Mouse (Mus musculus) lung, embryonic 15.5 days (tissue): ENCODE measurements at regions not wholly inside any gene's neighbourhood (a gene's known extent, or its start where the extent isn't known, plus 50 kb on each side); places are given as distances from the start of the nearest gene placed in this dataset.

Experiments used
- ATAC-seq: fragments of 200-750 bp; cut with Nextera tagmentation; 2 replicates; pipeline ENCODE4 v1.8.0; 2017; ENCODE audit warnings: moderate number of reproducible peaks, borderline replicate concordance; ENCODE audit not compliant: low FRiP score, low TSS enrichment; ENCODE audit errors: extremely low read depth
- H3K27ac ChIP-seq: fragments of 300-500 bp; sonication (generic); 2 replicates; pipeline ENCODE4 v1.5.1; 2015; ENCODE audit warnings: moderate library complexity, mild to moderate bottlenecking, inconsistent platforms
- H3K27me3 ChIP-seq: fragments of 300-500 bp; sonication (generic); 2 replicates; pipeline ENCODE4 v1.6.1; 2015; ENCODE audit warnings: inconsistent platforms
- H3K36me3 ChIP-seq: fragments of 300-500 bp; sonication (generic); 2 replicates; pipeline ENCODE4 v1.6.1; 2015; ENCODE audit warnings: inconsistent platforms
- H3K4me1 ChIP-seq: fragments of 300-500 bp; sonication (generic); 2 replicates; pipeline ENCODE4 v1.6.1; 2015; ENCODE audit warnings: inconsistent platforms
- H3K4me2 ChIP-seq: fragments of 300-500 bp; sonication (generic); 2 replicates; pipeline ENCODE4 v1.6.1; 2015; ENCODE audit warnings: inconsistent platforms, mild to moderate bottlenecking, moderate library complexity
- H3K4me3 ChIP-seq: fragments of 300-500 bp; sonication (generic); 2 replicates; pipeline ENCODE4 v1.5.1; 2015; ENCODE audit warnings: mild to moderate bottlenecking, inconsistent platforms
- H3K9ac ChIP-seq: fragments of 300-500 bp; sonication (generic); 2 replicates; pipeline ENCODE4 v1.6.1; 2015; ENCODE audit warnings: inconsistent platforms
- H3K9me3 ChIP-seq: fragments of 300-500 bp; sonication (generic); 2 replicates; pipeline ENCODE4 v1.6.1; 2016; ENCODE audit warnings: inconsistent platforms
- WGBS: fragments of 180-500 bp; shearing (Covaris S2); methylation state at CpG from one replicate; pipeline ENCODE4 v1.1.7; 2015; 5-methylcytosine and 5-hydroxymethylcytosine counted together

DNA sequence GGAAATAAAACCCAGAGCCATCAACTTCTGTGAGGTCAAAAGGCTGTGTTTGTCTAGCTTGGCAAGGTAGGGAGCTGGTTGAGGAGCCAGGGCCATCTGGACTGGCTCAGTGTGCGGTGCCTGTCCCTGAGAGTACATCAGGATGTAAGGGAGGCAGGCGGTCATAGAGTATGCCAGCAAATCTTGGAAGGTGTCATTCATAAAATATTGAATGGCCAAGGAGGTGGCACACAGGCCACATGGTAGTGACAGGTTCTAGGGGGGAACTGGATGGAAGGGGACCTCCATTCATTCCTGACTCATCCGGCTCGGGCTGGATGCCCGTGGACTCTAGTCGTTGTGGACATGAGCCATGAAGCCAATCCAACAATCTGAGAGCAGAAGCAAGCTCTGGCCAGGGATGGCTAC is 252.0 kb downstream of the Sipa1l2 start:
- no peak overlapping the region for H3K27ac ChIP-seq
- no peaks in the 10 kb centered on the region for H3K36me3 ChIP-seq
- H3K9me3 ChIP-seq = no peaks in the 10 kb centered on the region
- ATAC-seq = no peak
- no peaks in the 10 kb centered on the region for H3K27me3 ChIP-seq
- H3K4me3 ChIP-seq = no peak overlapping the region
- 91% methylated on average over 6 of the region's 6 CpGs for WGBS
- H3K9ac ChIP-seq = no peak overlapping the region
- H3K4me1 ChIP-seq = peaks cover 5% of the 10 kb centered on the region
- H3K4me2 ChIP-seq = no peak overlapping the region

DNA sequence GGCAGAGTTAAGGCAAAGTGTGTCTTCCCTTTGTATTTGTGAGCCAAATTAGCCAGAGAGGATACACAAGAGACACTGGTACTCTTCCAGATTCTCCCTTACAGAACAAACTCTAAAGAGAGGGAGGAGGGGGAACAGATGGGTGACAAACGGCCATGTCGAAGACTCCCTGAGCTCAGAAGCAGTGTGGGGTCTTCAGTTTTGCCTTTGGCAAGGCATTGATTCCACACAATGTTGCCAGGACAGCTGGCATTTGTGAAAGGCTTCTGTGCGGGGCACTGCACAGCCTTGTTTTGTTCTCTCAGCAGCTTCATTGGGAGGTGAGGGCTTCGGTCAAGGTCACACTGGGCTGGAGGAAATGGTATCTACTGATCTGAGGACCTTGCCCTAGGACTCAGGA is 253.9 kb downstream of the Sipa1l2 start:
- no peak overlapping the region for H3K4me2 ChIP-seq
- ATAC-seq = no peak
- WGBS = 84% methylated on average over 4 of the region's 4 CpGs

DNA sequence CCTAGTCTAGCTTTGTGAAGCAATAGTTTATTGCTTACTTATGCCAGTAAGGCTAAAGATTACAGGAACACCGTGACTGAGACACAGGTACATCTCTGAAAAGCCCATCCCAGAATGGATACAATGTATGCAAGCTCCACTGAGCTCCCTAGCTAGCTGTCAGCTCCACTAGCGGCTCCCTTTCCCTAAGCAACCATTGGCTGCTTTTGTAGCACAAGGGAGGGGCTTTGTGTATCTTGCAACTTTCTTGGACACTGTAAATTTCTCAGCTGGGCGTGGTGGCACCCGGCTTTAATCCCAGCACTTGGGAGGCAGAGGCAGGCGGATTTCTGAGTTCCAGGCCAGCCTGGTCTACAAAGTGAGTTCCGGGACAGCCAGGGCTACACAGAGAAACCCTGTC is 254.6 kb downstream of the Sipa1l2 start:
- Histone ChIP-seq H3K9ac (no peak overlapping the region), H3K36me3 (no peaks in the 10 kb centered on the region), H3K9me3 (no peaks in the 10 kb centered on the region), H3K4me1 (peaks cover 23% of the 10 kb centered on the region), H3K4me2 (no peak overlapping the region), H3K27ac (no peak overlapping the region), H3K27me3 (no peaks in the 10 kb centered on the region), H3K4me3 (no peak overlapping the region)
- WGBS = 72% methylated on average over 6 of the region's 6 CpGs
- no peak for ATAC-seq

More for the DNA sequence above, 253.9 kb downstream of the Sipa1l2 start:
- Histone ChIP-seq H3K4me3 (no peak overlapping the region), H3K4me1 (peaks cover 17% of the 10 kb centered on the region), H3K27me3 (no peaks in the 10 kb centered on the region), H3K36me3 (no peaks in the 10 kb centered on the region), H3K9me3 (no peaks in the 10 kb centered on the region), H3K9ac (no peak overlapping the region), H3K27ac (no peak overlapping the region)

DNA sequence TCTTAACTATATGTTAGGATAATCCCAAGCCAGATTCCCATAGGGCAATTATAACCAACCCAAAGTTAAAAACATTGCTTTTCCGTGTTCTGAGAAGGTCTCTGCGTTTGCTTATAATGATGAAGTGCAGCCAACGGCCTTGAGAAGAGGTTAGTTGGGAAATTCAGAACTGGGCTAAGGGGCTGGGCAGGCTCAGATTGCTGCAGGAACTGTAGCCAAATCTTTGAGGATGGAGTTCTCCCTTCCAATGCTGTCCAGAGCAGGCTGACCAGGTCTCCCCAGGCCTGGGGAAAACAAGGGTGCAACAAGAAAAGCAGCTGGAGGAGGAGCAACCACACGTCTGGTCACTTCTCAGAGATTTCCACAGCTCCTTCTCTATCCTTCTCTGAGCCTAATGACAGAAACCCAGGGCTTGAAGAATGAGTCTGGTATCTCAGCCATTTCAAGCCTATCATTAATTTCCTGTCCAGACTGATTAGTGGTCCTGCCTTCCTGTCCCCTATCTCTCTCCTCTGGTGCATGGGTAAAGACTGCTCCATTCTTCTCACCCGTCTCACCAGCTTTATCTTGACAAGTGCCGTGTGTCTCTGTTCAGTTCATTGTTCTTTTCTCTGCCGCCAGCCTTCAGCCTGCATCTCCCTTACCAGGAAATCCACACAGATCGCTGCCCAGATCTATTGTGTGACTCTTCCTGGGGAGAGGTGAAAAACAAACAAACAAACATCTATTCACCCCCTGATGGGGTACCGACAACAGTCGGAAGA is 255.2 kb downstream of the Sipa1l2 start:
- peaks cover 27% of the 10 kb centered on the region for H3K4me1 ChIP-seq
- H3K36me3 ChIP-seq = no peaks in the 10 kb centered on the region
- H3K9me3 ChIP-seq = no peaks in the 10 kb centered on the region
- 0 out of 2 replicates have a peak, but pooled peaks have one; percentile 31 for ATAC-seq
- H3K27me3 ChIP-seq = no peaks in the 10 kb centered on the region
- no peak overlapping the region for H3K27ac ChIP-seq
- H3K4me2 ChIP-seq = no peak overlapping the region
- no peak overlapping the region for H3K9ac ChIP-seq
- WGBS = 44% methylated on average over 10 of the region's 10 CpGs
- H3K4me3 ChIP-seq = no peak overlapping the region

DNA sequence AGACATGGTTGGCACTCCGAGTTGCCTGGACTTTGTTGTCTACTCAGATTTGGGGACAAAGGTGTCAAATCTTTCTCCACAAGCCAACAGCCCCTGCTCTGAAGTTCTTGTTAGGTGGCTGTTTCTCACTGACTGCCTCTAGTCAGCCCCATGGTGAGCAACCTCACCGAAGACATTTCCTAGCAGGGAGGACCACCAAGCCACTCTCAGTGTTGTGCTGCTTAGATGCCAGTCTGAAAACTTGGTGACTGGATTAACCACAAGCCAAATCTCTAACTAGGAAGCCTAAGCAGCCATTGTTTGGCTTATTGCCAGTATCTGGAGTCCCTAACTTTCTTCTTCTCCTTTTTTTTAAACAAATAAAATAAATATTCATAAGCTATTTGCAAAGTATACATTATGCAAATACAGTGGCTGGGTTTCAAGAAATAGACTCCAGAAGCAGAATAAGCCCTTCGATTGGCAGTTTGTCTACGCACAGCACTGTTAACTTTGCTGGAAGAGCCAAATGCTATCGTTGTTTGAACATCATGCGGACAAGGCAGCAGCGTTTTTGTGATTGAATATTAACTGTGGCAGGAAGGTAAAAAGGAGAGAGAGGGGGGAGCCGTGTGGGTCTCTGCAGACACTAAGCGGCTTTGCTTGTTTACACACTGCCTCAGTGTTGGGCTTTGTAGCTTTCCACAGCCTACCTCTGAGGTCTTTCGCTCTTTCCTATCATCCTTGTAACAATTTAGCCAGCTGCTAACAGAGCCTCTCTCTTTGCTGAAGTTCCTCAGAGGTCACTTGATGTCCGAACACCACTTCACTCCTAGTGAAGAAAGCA is 257.4 kb downstream of the Disc1 start:
- 0 out of 2 replicates have a peak, but pooled peaks cover 5% of the 10 kb centered on the region for H3K27me3 ChIP-seq
- no peaks in the 10 kb centered on the region for H3K36me3 ChIP-seq
- no peak overlapping the region for H3K4me3 ChIP-seq
- no peak for ATAC-seq
- H3K27ac ChIP-seq = no peak overlapping the region
- no peaks in the 10 kb centered on the region for H3K9me3 ChIP-seq
- H3K9ac ChIP-seq = no peak overlapping the region
- peak overlapping the region; percentile 15 for H3K4me2 ChIP-seq
- H3K4me1 ChIP-seq = peaks cover 37% of the 10 kb centered on the region
- WGBS = 29% methylated on average over 11 of the region's 11 CpGs
